Mouse (Mus musculus) megakaryocyte, embryonic 14.5 days (primary cell): ENCODE data around the gene Notch2.

ENCODE experiments used
- FLI1 ChIP-seq: IDR thresholded peaks from 2 replicates; pipeline ENCODE4 v1.6.1; 2012; ENCODE audit warnings: low read length, inconsistent platforms, mixed read lengths
- GATA1 ChIP-seq: IDR thresholded peaks from 3 replicates; pipeline ENCODE4 v1.6.1; 2012; ENCODE audit warnings: mixed read lengths, low read length, inconsistent platforms, borderline replicate concordance

DNA sequence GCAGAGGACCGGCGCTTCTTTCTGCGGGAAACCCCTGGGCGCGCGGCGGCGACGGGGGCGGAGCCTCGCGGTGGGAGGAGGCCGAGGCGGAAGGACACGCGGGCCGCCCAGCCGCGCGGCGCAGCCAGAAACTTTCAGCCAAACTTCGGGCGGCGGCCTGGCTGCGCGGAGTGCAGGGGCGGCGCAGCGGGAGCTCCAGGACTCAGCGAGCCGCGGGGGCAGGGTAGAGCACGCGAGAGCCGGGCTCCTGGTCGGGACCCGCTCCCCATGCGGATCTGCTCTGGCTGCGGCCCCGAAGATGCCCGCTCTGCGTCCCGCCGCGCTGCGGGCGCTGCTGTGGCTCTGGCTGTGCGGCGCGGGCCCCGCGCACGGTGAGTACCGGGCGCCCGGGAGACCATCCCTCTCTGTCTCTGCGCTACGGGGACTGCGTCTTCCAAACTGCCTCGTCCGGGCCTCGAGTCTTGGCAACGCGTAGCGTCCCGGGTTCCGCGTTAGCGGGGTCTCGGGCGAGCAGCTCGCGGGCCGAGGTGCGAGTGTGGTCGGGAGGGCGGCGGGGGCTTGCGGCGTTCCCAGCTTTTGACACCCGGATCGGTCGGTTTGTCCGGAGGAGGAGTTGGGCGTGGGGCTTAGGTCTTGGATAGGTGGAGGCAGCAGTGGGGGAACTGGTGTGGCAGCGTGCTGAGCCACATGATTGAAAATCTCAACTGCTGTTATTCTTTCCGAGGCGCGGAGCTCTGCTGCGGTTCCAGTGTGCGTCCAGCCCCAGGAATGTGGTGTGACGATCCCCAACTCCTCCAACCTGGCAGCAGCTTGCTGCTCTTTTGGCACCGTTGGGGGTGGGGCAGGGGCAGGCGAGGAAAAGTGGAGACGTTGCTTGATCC lies at the start of gene Notch2:
- TF ChIP-seq GATA1 = no peak
- TF ChIP-seq FLI1 = no peak
